Mouse (Mus musculus): ENCODE measurements around the gene Oaz2.
A peak's percentile ranks its signal among the peaks of the same experiment; 100 is the strongest.

- TF ChIP-seq POLR2AphosphoS2 (IDR thresholded peaks at IDR 0.05; ENCODE audit: insufficient read length, low read depth) (peak; percentile 67), CEBPB (IDR thresholded peaks at IDR 0.05; ENCODE audit: insufficient read depth, poor library complexity, severe bottlenecking) (no peak), POLR2A (IDR thresholded peaks at IDR 0.05; ENCODE audit: insufficient read length, low read depth) (peak; percentile 62), MAX (IDR thresholded peaks at IDR 0.05; ENCODE audit: low read depth) (no peak), E2F4 (IDR thresholded peaks at IDR 0.05; ENCODE audit: insufficient read depth) (no peak), USF1 (IDR thresholded peaks at IDR 0.05; ENCODE audit: low read depth) (no peak), MYOD1 (IDR thresholded peaks at IDR 0.05; ENCODE audit: control insufficient read depth in 1 of 3, insufficient read length in 2 of 3, low read depth in 2 of 3) (no peak), SRF (IDR thresholded peaks at IDR 0.05; ENCODE audit: control insufficient read depth, insufficient read length, low read depth) (no peak), MYOG (IDR thresholded peaks at IDR 0.05; ENCODE audit: control insufficient read depth in 1 of 3, insufficient read depth in 1 of 3, insufficient read length in 2 of 3, low read depth in 2 of 3) (no peak), TCF12 (IDR thresholded peaks at IDR 0.05; ENCODE audit: insufficient read depth, poor library complexity, severe bottlenecking) (no peak)
Observed at GRCm38 (mm10) chr9:65629767-65630630, 37.8 kb upstream of the Oaz2 start.
